Mouse (Mus musculus) MEL (cell line): ENCODE measurements at regions not wholly inside any gene's neighbourhood (a gene's known extent, or its start where the extent isn't known, plus 50 kb on each side); places are given as distances from the start of the nearest gene placed in this dataset.

Experiments
- CTCF ChIP-seq, 3 experiments: IDR thresholded peaks in 2 of 3; conservative IDR thresholded peaks in 1 of 3; 2 replicates each; pipeline ENCODE4 v1.5.1; 2011 to 2012; ENCODE audit warnings: low read length in 3 of 3, low read depth in 2 of 3, mild to moderate bottlenecking in 2 of 3, improper control_type of control experiment in 1 of 3, inconsistent platforms in 1 of 3, mixed read lengths in 1 of 3, moderate library complexity in 1 of 3; ENCODE audit not compliant: control insufficient read depth in 1 of 3, insufficient read depth in 1 of 3, poor library complexity in 1 of 3, severe bottlenecking in 1 of 3
- ELF1 ChIP-seq: IDR thresholded peaks from 2 replicates; pipeline ENCODE4 v1.6.1; 2014; ENCODE audit warnings: low read depth, mild to moderate bottlenecking, inconsistent platforms, low read length, improper control_type of control experiment, moderate library complexity
- MAX ChIP-seq: IDR thresholded peaks from 2 replicates; pipeline ENCODE4 v1.6.1; 2011; ENCODE audit warnings: low read length, improper control_type of control experiment
- POLR2A ChIP-seq, 2 experiments: IDR thresholded peaks; 2 replicates each; pipeline ENCODE4 v1.6.1; 2011 to 2012; ENCODE audit warnings: low read length in 2 of 2, mild to moderate bottlenecking in 2 of 2, control low read depth in 1 of 2, improper control_type of control experiment in 1 of 2, low read depth in 1 of 2, moderate library complexity in 1 of 2; ENCODE audit not compliant: control insufficient read depth in 1 of 2, insufficient read depth in 1 of 2, poor library complexity in 1 of 2
- UBTF ChIP-seq: IDR thresholded peaks from 2 replicates; pipeline ENCODE4 v1.6.1; 2012; ENCODE audit warnings: low read depth, mild to moderate bottlenecking, inconsistent platforms, low read length, improper control_type of control experiment, moderate library complexity, borderline replicate concordance; ENCODE audit not compliant: insufficient read depth
- ZNF384 ChIP-seq: IDR thresholded peaks from 2 replicates; pipeline ENCODE4 v1.6.1; 2012; ENCODE audit warnings: low read depth, mild to moderate bottlenecking, inconsistent platforms, low read length, improper control_type of control experiment

- TF ChIP-seq POLR2A (IDR thresholded peaks at IDR 0.05; ENCODE audit: control insufficient read depth in 1 of 2, insufficient read depth in 1 of 2, low read depth in 1 of 2, low read length in 2 of 2, poor library complexity in 1 of 2), result no peak
- TF ChIP-seq UBTF, result no peak
- TF ChIP-seq MAX, result no peak
- TF ChIP-seq ZNF384, result no peak
- no peak for TF ChIP-seq CTCF (IDR thresholded peaks at IDR 0.05 in 2 of 3, conservative IDR thresholded peaks at IDR 0.05 in 1 of 3; ENCODE audit: control insufficient read depth in 1 of 3, insufficient read depth in 1 of 3, low read depth in 2 of 3, low read length in 3 of 3, poor library complexity in 1 of 3, severe bottlenecking in 1 of 3)
- TF ChIP-seq ELF1, result no peak
Observed at GRCm38 (mm10) chr16:39390626-39391025, 498.2 kb downstream of the Igsf11 start.
